Mouse (Mus musculus) naive thymus-derived CD4-positive, alpha-beta T cell, adult 5 months (primary cell): ENCODE results near the gene Gm5737. TPM values are rescaled to one million over a fixed set of nuclear protein-coding genes. Genes with fewer than 3 reads are reported as not detected.

ENCODE experiments used
- polyA plus RNA-seq: library from polyadenylated mRNA; unstranded; fragments of 100-300 nt; shearing (Covaris generic); gene quantifications from one replicate; pipeline ENCODE4 v1.2.1, GENCODE M21; 2017

Gene Gm5737
- polyA plus RNA-seq, result not detected

DNA sequence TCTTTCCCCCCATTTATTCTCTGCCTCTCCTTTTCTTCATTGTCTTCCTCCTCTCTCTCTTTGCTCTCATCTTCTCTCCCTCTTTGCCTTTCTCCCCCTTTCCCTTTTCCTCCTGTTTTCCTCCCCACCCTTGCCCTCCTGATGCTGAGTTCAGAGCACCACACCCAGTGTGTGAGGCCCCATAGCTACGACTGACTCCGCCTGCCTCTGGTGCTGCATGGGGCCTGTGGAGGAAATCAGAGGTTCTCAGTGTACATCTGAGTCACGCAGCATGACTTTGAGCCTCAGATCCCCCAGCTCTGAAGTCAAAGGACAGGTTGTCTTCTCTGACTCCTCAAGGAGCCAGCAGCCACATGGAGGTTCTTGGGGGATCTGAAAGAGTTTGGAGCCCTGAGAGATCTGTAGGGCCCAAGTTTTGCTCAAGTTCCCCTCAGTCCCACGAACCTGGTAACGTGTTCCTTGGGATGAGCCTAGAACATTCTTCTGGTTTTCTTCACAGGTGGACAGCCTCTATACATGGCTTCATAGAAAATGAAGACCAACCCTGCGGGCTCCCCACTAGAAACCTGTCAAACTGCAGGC is at the start of gene Gm5737:
Gene Gm5737 (plus strand): TSS at position 532 of the 582 bp plus-strand sequence.

DNA sequence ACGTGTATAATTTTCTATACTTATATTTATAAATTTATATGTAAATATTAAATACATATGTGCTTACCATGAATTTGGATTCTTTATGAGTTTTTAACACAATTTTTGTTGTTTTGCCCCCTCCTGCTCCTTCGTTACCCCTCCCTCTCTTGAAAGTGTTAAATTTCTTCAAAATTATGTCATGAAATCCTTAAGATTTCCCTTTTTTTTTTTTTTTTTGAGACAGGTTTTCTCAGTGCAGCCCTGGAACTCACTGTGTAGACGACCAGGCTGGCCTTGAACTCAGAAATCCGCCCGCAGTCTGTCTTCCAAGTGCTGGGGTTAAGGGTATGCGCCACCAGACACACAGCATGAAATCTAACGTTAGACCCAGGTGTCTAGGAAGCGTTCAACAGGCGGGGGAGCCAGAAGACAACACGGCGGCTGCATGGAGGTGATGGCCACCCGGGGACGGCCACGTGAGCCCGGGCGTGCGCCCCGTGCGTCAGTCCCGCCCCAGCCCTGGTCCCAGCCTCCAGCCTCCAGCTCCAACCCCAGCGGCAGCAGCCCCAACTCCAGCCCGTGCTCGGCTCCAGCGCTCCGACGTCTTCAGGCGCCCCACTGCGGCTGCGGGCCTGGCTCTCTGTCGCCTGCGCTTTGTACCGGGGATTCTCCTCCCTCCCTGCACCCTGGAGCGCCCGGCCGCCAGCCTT is 30.3 kb downstream of the Gm5737 start, which contains the start of gene Eef2k:
Gene Eef2k (plus strand): TSS at position 487 of the 692 bp plus-strand sequence.

Other genes with a start within 250 kb of the Gm5737 start
- 123 TPM for gene Uqcrc2, start 177.2 kb upstream of the Gm5737 start, polyA plus RNA-seq
- not detected for gene Pdzd9, start 142.0 kb upstream of the Gm5737 start, polyA plus RNA-seq
- 15.1 TPM for gene Mosmo, start 134.7 kb upstream of the Gm5737 start, polyA plus RNA-seq
- not detected for gene Vwa3a, start 73.0 kb upstream of the Gm5737 start, polyA plus RNA-seq
- 8.9 TPM for gene Eef2k, start 30.5 kb downstream of the Gm5737 start, polyA plus RNA-seq
- gene Polr3e, start 105.4 kb downstream of the Gm5737 start, polyA plus RNA-seq, result 26.9 TPM
- 12.2 TPM for gene Cdr2, start 169.9 kb downstream of the Gm5737 start, polyA plus RNA-seq
- 0.67 TPM for gene Mfsd13b, start 170.1 kb downstream of the Gm5737 start, polyA plus RNA-seq
- gene Mettl9, start 222.1 kb downstream of the Gm5737 start, polyA plus RNA-seq, result 57.2 TPM